Mouse (Mus musculus) lung, adult 2 months (tissue): Measurements from ENCODE around the gene Card10. TPM values are rescaled to one million over a fixed set of nuclear protein-coding genes. Genes with fewer than 3 reads are reported as not detected.
"Not testable (repeated sequence)": the region's sequence is repeated elsewhere in the genome, so short reads cannot be mapped to it uniquely, and the experiment has no call there.

ENCODE experiments used
- DNase-seq: peaks from one replicate; pipeline ENCODE4 v3.0.0; 2022
- H3K4me1 ChIP-seq: fragments of 200-500 bp; 2 replicates; pipeline ENCODE4 v1.6.1; 2011; ENCODE audit warnings: low read length; ENCODE audit not compliant: control insufficient read depth, insufficient read depth
- H3K4me3 ChIP-seq: fragments of 200-500 bp; replicated peaks from 2 replicates; pipeline ENCODE3; 2011; ENCODE audit warnings: low read depth, mild to moderate bottlenecking, control low read depth, low read length; ENCODE audit errors: extremely low read depth
- CTCF ChIP-seq: fragments of 200-500 bp; IDR thresholded peaks from 2 replicates; pipeline ENCODE4 v1.5.1; 2011; ENCODE audit warnings: mild to moderate bottlenecking, low read length, control low read depth; ENCODE audit not compliant: insufficient read depth
- POLR2A ChIP-seq: fragments of 200-500 bp; IDR thresholded peaks from 2 replicates; pipeline ENCODE4 v1.6.1; 2011; ENCODE audit warnings: low read depth, mild to moderate bottlenecking, control low read depth, low read length, borderline replicate concordance; ENCODE audit errors: extremely low read depth
- WGBS: fragments of 180-500 bp; shearing (Covaris S2); methylation state at CpG from one replicate; pipeline ENCODE4 v1.1.7; 2018; 5-methylcytosine and 5-hydroxymethylcytosine counted together
- polyA plus RNA-seq: library from polyadenylated mRNA; depleted of rRNA; stranded (reverse); fragments of >200 nt; gene quantifications from 2 replicates; pipeline ENCODE4 v1.2.3, GENCODE M21; 2012; rRNA removed

The Card10 gene
- polyA plus RNA-seq: 61.5 and 73.5 TPM in 2 replicates

DNA sequence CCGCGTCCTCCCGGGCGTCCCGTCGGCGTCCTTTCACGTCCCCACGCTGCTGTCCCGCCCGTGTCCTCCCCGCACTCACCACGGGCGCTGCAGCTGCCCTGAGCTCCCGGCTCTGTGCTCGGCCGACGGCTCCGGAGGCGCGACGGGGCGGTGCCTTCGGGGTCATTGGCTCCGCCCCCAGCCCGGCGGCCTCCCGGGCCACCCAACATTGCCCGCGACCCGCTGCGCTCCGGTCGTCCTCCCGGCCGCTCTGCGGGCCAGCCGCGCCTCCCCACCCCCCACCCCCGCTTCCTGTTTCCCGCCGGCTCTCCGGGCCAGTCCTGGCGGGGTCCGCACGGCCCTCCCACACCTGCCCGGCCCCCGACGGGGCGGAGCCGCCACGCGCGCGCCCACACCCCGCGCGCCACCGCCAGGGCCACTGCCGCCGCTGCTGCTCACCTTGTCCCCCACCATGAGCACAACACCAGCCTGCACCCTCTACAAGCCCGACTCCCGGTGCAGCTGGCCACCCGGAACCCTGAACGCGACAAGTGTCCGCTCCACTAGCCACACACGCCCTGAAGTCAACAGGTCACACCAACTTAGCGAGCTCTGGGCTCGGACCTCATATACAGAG is at the start of gene Card10:
TSS of gene Card10 (minus strand) at position 267 of the 616 bp plus-strand sequence.
- 1% methylated on average over 57 of the region's 70 CpGs for WGBS
- peaks cover 2% of the 10 kb centered on the region for H3K4me1 ChIP-seq
- peak within 1 kb of the TSS; percentile 84 for H3K4me3 ChIP-seq
- DNase-seq: peak; percentile 78
- TF ChIP-seq CTCF (no peak), POLR2A (peak; percentile 94)

DNA sequence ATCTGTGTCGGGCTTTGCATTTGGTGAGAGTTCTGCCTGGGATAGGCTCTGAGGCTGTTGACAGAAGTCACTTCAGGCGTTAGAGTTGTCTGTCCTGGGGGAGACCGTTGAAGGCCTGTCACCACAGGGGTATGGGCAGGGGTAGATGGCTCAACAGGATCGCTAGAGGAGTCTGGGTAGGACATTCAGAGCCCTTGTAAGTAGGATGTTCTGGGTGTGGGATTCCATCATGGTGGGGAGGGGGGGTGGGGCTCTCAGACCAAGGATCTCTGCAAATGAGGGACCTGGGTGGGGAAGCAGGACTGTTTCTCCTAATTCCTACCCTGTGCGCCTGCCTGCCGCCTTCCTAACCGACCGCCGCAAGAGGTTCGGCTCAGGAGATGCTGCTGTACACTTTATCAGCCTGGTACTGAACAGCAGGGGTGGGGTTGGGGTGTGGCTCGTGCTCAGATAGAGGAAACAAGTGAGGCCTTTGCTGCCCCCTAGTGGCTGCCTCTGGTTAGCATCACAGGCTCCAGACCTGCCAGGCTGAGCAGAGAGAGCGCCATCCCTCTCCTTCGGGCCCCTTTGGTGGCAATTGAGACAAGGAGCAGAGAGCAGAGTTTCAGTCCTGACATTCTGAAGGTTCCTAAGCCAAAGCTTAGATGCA is 48.8 kb upstream of the Card10 start:
- Histone ChIP-seq H3K4me3 (no peak overlapping the region), H3K4me1 (peaks cover 20% of the 10 kb centered on the region)
- 8% methylated on average over 13 of the region's 13 CpGs for WGBS
- DNase-seq: peak; percentile 91
- TF ChIP-seq CTCF (peak; percentile 83), POLR2A (peak; percentile 38; the same call in 1 of the 2 replicates)

DNA sequence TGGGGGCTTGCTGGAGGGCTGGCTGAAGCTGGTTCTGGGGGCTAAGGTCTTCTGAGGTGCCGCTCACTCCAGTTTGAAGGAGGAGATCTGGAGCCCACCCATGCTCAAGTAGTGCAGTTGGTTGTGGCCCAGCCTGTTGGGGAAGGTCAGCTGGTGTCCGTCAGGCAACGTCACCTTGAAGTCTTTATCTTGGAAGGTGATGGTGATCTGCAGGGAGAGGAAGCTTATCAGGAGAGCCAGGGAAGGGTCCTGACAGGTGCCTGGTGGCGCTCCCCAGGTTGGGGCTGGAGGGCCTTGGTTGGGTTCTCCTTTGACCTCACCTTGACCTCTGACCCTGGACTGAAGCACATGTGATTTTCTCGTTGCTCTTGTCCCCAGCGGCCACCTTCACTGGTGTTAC is 48.1 kb upstream of the Card10 start:
- 45% methylated on average over 6 of the region's 6 CpGs for WGBS
- DNase-seq: no peak
- Histone ChIP-seq H3K4me3 (no peak overlapping the region), H3K4me1 (peaks cover 25% of the 10 kb centered on the region)
- TF ChIP-seq CTCF (no peak), POLR2A (peak; percentile 18; the same call in 1 of the 2 replicates)

DNA sequence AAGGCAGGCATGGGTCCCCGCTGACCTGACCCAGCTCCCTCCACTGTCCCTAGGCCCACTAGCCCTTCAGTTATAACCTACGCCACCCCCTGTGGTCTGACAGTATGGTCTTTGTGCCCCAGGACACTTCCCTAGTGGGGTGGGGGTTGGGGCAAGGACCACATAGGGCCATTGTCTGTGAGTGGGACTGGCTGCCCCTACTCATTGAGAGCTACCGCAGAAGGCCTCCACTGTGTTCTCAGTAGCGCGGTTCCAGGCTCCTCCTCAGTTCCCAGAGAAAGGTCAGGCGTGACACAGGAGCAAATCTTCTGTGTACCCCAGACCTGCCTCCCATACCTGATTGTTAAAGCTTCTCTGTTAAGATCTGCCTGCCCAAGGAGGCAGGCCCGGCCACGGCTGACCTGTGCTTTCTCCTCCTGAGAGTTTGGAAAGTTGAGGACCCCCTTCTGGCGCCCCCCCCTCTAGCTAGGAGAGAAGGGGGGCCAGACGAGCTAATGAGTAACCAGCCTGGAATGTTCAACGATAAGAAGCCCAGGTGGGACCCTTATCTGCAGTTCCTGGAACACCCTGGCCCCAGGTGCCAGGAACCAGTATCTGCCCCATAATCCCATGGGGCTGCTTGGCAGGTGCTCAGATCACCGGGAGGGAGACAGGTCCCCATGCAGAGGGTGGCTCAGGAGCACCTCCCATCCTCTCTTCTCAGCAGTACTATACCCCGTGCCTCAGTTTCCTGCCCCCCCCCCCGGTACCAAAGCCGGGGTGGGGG is 47.4 kb upstream of the Card10 start:
- TF ChIP-seq CTCF: no peak
- DNase-seq: no peak
- Histone ChIP-seq H3K4me1 (peaks cover 31% of the 10 kb centered on the region), H3K4me3 (no peak overlapping the region)
- 50% methylated on average over 15 of the region's 15 CpGs for WGBS

DNA sequence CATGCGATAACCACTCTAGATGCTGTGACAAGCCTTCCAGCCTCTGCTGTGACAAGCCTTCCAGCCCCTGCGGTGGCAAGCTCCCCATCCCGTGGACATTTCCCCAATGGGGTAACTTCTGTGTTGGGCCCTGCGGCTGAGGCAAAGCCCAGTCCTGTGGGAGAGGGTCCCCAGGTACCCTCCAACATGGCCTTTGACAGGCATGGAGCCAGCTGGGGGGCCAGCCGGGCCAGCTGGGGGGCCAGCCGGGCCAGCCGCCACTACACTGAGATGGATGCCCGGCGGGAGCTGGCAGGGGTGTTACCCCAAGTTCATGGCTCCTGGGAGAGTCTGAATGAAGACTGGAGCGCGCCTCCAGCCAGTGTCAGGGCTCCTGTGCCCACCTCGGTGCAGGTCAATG is 46.6 kb upstream of the Card10 start:
- Histone ChIP-seq H3K4me3 (no peak overlapping the region), H3K4me1 (peaks cover 34% of the 10 kb centered on the region)
- TF ChIP-seq POLR2A (no peak), CTCF (no peak)
- DNase-seq: no peak
- 71% methylated on average over 12 of the region's 12 CpGs for WGBS

DNA sequence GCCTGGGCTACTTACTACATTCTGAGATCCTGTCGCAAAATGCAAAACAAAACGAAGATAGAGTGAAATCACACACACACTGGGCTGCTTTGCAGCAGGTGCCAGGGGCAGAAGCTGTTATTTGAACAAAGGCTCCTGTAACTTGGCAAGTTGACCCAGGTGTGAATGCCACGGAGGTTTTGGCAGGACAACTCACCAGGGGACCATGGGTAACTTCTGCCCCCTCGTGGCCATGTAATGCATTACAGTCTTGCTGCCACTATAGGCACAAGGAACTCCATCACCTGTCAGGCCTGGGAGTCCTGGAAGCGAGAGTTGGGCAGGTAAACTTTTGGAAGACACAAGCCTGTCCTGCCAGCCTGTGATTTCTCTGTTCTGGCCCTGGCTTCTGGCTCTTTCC is 45.6 kb upstream of the Card10 start:
- Histone ChIP-seq H3K4me1 (peaks cover 34% of the 10 kb centered on the region), H3K4me3 (no peak overlapping the region)
- 22% methylated on average over 5 of the region's 5 CpGs for WGBS
- DNase-seq: peak; percentile 94
- TF ChIP-seq CTCF: peak; percentile 84
- no peak for TF ChIP-seq POLR2A

DNA sequence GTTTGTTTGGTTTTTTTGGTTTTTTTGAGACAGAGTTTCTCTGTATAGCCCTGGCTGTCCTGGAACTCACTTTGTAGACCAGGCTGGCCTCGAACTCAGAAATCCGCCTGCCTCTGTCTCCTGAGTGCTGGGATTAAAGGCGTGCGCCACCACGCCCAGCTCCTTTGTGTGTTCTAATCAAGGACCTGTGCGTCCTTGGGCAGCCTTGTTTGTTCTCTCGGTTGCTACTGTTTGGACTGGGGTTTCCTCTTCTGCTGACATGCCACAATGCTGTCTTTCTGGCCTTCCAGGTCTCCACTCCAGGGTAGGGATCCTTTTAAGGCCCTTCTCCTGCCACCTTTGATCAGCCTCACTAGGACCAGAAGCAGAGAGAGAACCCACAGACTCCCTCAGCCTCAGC is 44.0 kb upstream of the Card10 start:
- peaks cover 32% of the 10 kb centered on the region for H3K4me1 ChIP-seq
- 50% methylated on average over 7 of the region's 7 CpGs for WGBS
- H3K4me3 ChIP-seq, DNase-seq: not testable (repeated sequence)

DNA sequence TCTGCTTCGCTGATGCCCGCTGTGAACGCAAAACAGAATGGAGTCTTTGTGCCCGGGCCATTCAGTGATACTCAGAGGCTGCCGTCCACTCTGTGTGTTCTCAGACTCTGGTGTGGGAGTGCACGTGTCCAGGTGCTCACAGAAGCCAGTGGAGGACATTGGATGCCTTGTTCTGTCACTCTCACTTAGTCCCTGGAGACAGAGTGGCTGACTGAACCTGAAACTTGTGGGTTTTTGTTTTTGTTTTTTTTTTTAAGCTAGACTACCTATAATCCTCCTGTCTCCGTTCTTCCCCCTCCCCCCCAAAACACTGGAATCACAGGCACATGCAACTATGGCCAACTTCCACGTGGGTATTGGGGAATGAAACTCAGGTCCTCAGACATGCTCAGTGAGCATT is 43.5 kb upstream of the Card10 start:
- TF ChIP-seq CTCF (no peak), POLR2A (no peak)
- no peak for DNase-seq
- Histone ChIP-seq H3K4me1 (peaks cover 33% of the 10 kb centered on the region), H3K4me3 (peak overlapping the region; percentile 31)
- WGBS: 31% methylated on average over 8 of the region's 8 CpGs

DNA sequence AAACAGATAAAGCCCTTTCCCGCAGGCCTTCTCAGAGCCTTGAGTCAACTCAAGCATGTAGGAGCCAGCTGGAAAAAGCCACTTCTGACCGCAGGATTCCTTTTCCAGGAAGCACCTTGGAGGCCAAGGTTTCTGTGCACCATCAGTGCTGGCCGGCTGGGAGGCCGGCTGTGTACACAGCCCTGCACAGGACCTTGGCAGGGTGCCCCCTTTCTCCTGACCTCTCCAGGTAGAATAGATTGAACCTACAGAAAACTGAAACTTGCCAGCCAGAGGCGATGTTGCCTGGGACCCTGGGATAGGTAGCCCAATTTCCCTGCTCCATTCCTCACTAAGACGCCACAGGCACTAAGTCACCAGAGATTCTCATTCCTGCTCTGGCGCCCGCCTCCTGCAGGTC is 43.0 kb upstream of the Card10 start:
- 26% methylated on average over 8 of the region's 8 CpGs for WGBS
- TF ChIP-seq POLR2A: no peak
- TF ChIP-seq CTCF: no peak
- H3K4me3 ChIP-seq: peak overlapping the region; percentile 31
- H3K4me1 ChIP-seq: peaks cover 36% of the 10 kb centered on the region
- peak; percentile 56 for DNase-seq
